32 mouse cellular contexts compared by ENCODE assay signal in the genomic region with DNA sequence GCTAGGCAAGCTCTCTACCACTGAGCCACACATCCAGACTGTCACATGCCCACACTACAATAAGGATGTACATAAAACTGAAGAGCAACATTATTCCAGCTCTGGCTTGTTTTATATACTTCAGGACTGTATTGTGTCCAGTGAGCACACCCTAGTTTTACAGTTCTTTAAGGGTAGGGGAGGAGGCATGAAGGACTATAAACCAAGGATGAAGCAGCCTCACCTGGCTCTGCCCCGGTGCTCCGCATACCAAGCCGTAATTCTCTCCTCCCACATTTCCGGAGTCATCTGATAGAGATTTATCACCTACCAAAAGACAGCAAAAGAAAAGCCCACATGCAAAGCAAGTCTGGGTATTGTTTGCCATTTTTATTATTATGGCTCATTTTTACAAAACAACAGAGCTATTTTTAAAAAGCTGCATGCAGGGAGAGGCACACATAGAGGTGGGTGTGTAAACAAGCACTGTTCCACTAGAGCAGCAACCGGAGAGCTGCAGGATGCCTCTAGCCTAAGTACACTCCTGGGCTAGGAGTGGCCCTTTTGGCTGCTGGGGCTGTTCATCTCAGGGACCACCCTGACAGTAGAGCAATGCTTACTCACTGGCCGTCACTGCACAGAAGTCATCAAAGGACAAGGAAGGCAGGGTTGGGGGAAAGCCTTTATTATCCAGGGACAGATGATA. TPM values are rescaled to one million over a fixed set of nuclear protein-coding genes. Genes with fewer than 3 reads are reported as not detected.
DNase-seq lines count a peak whose midpoint lies in the region; ATAC-seq lines count a peak whose summit lies in the region.
"Had no signal": no experiment of that assay in that cellular context is flagged by ENCODE, and none has a peak within 500 bp of the region (broad histone marks: within the 10 kb centered on the region; RNA-seq: fewer than 3 reads in every experiment).

No protein-coding gene starts in this region.

- DNase-seq in ES-CJ7 (ENCODE audit: low read depth, low spot score) (peak; percentile 85), ZHBTc4 (ENCODE audit: low read depth, low spot score) (peak; percentile 85)
- DNase-seq in lung, postnatal 14 days = no peak
- DNase-seq in urinary bladder, postnatal 36 days (ENCODE audit: low spot score in 2 of 2) = no peak
- DNase-seq: adrenal gland, postnatal 10 days; B cell, adult 2 months; cerebellum, adult 11 months; cerebellum, adult 9-10 months; embryo, embryonic 11 days; gastrocnemius, postnatal 14 days; kidney, adult 18-20 months; kidney, postnatal 4 days; lung, embryonic 14.5 days; lung, postnatal 36 days; retina, postnatal 1 day; right cerebral cortex, postnatal 14 days; thymus, adult 2 months; thymus, postnatal 36 days had no signal

- H3K36me3 ChIP-seq in intestine, embryonic 16.5 days (ENCODE audit: control insufficient read depth, insufficient read depth, low read length) = no peaks in the 10 kb centered on the region
- H3K36me3 ChIP-seq in neural tube, embryonic 15.5 days = 0 out of 2 replicates have a peak, but pooled peaks cover 2% of the 10 kb centered on the region
- H3K36me3 ChIP-seq: midbrain, embryonic 15.5 days had no signal

- H3K27me3 ChIP-seq in intestine, embryonic 16.5 days (replicated peaks; ENCODE audit: control insufficient read depth, insufficient read depth, low read length) = no peaks in the 10 kb centered on the region
- H3K27me3 ChIP-seq in neural tube, embryonic 15.5 days (replicated peaks) = no peaks in the 10 kb centered on the region
- H3K27me3 ChIP-seq: CH12.LX; embryonic facial prominence, embryonic 12.5 days; limb, embryonic 12.5 days; liver, embryonic 15.5 days; megakaryocyte, embryonic 14.5 days; midbrain, embryonic 15.5 days; neural tube, embryonic 12.5 days had no signal

- no peaks in the 10 kb centered on the region for H3K9me3 ChIP-seq in intestine, embryonic 16.5 days (ENCODE audit: control insufficient read depth, low read length)
- H3K9me3 ChIP-seq in neural tube, embryonic 15.5 days (replicated peaks) = no peaks in the 10 kb centered on the region
- H3K9me3 ChIP-seq: embryonic facial prominence, embryonic 12.5 days; limb, embryonic 12.5 days; liver, embryonic 15.5 days; megakaryocyte, embryonic 14.5 days; midbrain, embryonic 15.5 days; neural tube, embryonic 12.5 days had no signal

- H3K27ac ChIP-seq in intestine, embryonic 16.5 days (ENCODE audit: low read length) = peak overlapping the region; percentile 24; the same call in 1 of the 2 replicates
- H3K27ac ChIP-seq in neural tube, embryonic 15.5 days (replicated peaks) = 0 out of 2 replicates have a peak overlapping the region, but pooled peaks have one; percentile 13
- H3K27ac ChIP-seq: embryonic facial prominence, embryonic 12.5 days; left cerebral cortex, adult 2 months; limb, embryonic 12.5 days; liver, embryonic 15.5 days; midbrain, embryonic 15.5 days; neural tube, embryonic 12.5 days had no signal

- no peak overlapping the region for H3K4me3 ChIP-seq in intestine, embryonic 16.5 days (ENCODE audit: low read length)
- no peak overlapping the region for H3K4me3 ChIP-seq in neural tube, embryonic 15.5 days (replicated peaks)
- H3K4me3 ChIP-seq: embryonic facial prominence, embryonic 12.5 days; left cerebral cortex, adult 2 months; limb, embryonic 12.5 days; liver, embryonic 15.5 days; megakaryocyte, embryonic 14.5 days; midbrain, embryonic 15.5 days; neural tube, embryonic 12.5 days had no signal

- H3K4me1 ChIP-seq in intestine, embryonic 16.5 days (ENCODE audit: control insufficient read depth, insufficient read depth, low read length) = peaks cover 13% of the 10 kb centered on the region; the same call in 1 of the 2 replicates
- peaks cover 20% of the 10 kb centered on the region for H3K4me1 ChIP-seq in neural tube, embryonic 15.5 days
- H3K4me1 ChIP-seq: neural tube, embryonic 12.5 days had no signal

- no peak overlapping the region for H3K9ac ChIP-seq in intestine, embryonic 16.5 days (ENCODE audit: low read depth, low read length)
- no peak overlapping the region for H3K9ac ChIP-seq in neural tube, embryonic 15.5 days (replicated peaks)
- H3K9ac ChIP-seq: embryonic facial prominence, embryonic 12.5 days; limb, embryonic 12.5 days; liver, embryonic 15.5 days; lung, embryonic 14.5 days; midbrain, embryonic 15.5 days; neural tube, embryonic 12.5 days had no signal

- ATAC-seq in intestine, embryonic 16.5 days = peak; percentile 93
- ATAC-seq in neural tube, embryonic 15.5 days (ENCODE audit: low FRiP score) = no peak
- no peak for ATAC-seq in CD4-positive, CD25-positive, alpha-beta regulatory T cell, adult 4 months
- ATAC-seq: forebrain, embryonic 14.5 days; hindbrain, embryonic 16.5 days; midbrain, embryonic 15.5 days had no signal

- no peak overlapping the region for H3K4me2 ChIP-seq in intestine, embryonic 16.5 days (ENCODE audit: low read depth, low read length)
- H3K4me2 ChIP-seq in neural tube, embryonic 15.5 days = no peak overlapping the region
- H3K4me2 ChIP-seq: embryonic facial prominence, embryonic 12.5 days; limb, embryonic 12.5 days; liver, embryonic 15.5 days; lung, embryonic 14.5 days; midbrain, embryonic 15.5 days; neural tube, embryonic 12.5 days had no signal

- whole genome bisulfite sequencing in intestine, embryonic 16.5 days = 38% methylated on average over 6 of the region's 6 CpGs
- 31% methylated on average over 6 of the region's 6 CpGs for WGBS in neural tube, embryonic 15.5 days

RNA-seq across cellular contexts. Expression of gene Nf2, which starts 43.2 kb away (rescaled TPM):
- polyA plus RNA-seq in intestine, embryonic 16.5 days (2015; fragmentation: Nextera tagmentation; extraction: Ambion mirVana) = 38.0 and 38.8 TPM in 2 replicates
- 61.9 and 62.2 TPM in 2 replicates for polyA plus RNA-seq in neural tube, embryonic 15.5 days (2015; fragmentation: Nextera tagmentation; extraction: Ambion mirVana)
- 10 to 100 TPM; 19.2 to 24.2 TPM for polyA plus RNA-seq in CD4-positive, CD25-positive, alpha-beta regulatory T cell, adult 4 months (2017; shearing (Covaris generic))

RNA-seq across cellular contexts. Expression of gene Cabp7, which starts 59.6 kb away (rescaled TPM):
- polyA plus RNA-seq in intestine, embryonic 16.5 days (2015; fragmentation: Nextera tagmentation; extraction: Ambion mirVana) = 0.07 and 0.15 TPM in 2 replicates
- 2.9 and 4.2 TPM in 2 replicates for polyA plus RNA-seq in neural tube, embryonic 15.5 days (2015; fragmentation: Nextera tagmentation; extraction: Ambion mirVana)
- polyA plus RNA-seq in CD4-positive, CD25-positive, alpha-beta regulatory T cell, adult 4 months (2017; shearing (Covaris generic)) = under 1 TPM in 1 of 2 experiments, not detected in 1; 0.24 TPM
- polyA plus RNA-seq: liver, adult 2 months had no signal

Comparison
In these comparisons a context has a peak if more than half of its experiments do, and no peak if none do; other contexts are left out.
1. DNase-seq: peak in ES-CJ7 (single experiment) and ZHBTc4 (single experiment); none in lung, postnatal 14 days (single experiment) and urinary bladder, postnatal 36 days (0 of 2).